Mouse (Mus musculus): ENCODE measurements around the gene Usp10. TPM values are rescaled to one million over a fixed set of nuclear protein-coding genes. Genes with fewer than 3 reads are reported as not detected.
A peak's percentile ranks its signal among the peaks of the same experiment; 100 is the strongest.

Usp10 gene
- polyA plus RNA-seq, 1 experiment from 2014 or later = 127 TPM

- WGBS = 65% methylated on average over 7 of the region's 7 CpGs
- Histone ChIP-seq H3K27me3 (replicated peaks) (no peaks in the 10 kb centered on the region), H3K9me3 (no peaks in the 10 kb centered on the region), H3K36me3 (no peaks in the 10 kb centered on the region), H3K4me3 (replicated peaks) (no peak overlapping the region), H3K9ac (no peak overlapping the region), H3K27ac (peak overlapping the region; percentile 67), H3K4me1 (peaks cover 37% of the 10 kb centered on the region), H3K4me2 (no peak overlapping the region)
- no peak for ATAC-seq (ENCODE audit: insufficient read depth, low FRiP score, low read depth)
Measured at GRCm38 (mm10) chr8:120001712-120002111, 91.6 kb downstream of the Usp10 start.

GRCm38 (mm10) chr8:120002348-120002747 is 92.2 kb downstream of the Usp10 start:
- H3K9me3 ChIP-seq = no peaks in the 10 kb centered on the region
- ATAC-seq (ENCODE audit: insufficient read depth, low FRiP score, low read depth) = no peak
- H3K36me3 ChIP-seq = no peaks in the 10 kb centered on the region
- H3K4me2 ChIP-seq = no peak overlapping the region
- peak overlapping the region; percentile 48; the same call in 1 of the 2 replicates for H3K27ac ChIP-seq
- H3K4me3 ChIP-seq (replicated peaks) = no peak overlapping the region
- WGBS = 52% methylated on average over 9 of the region's 9 CpGs
- peaks cover 43% of the 10 kb centered on the region for H3K4me1 ChIP-seq
- H3K9ac ChIP-seq = no peak overlapping the region
- no peaks in the 10 kb centered on the region for H3K27me3 ChIP-seq (replicated peaks)

- Histone ChIP-seq H3K4me1 (peaks cover 44% of the 10 kb centered on the region), H3K4me2 (peak overlapping the region; percentile 24; the same call in 1 of the 2 replicates), H3K9me3 (no peaks in the 10 kb centered on the region), H3K27me3 (replicated peaks) (no peaks in the 10 kb centered on the region), H3K9ac (no peak overlapping the region), H3K27ac (peak overlapping the region; percentile 85), H3K4me3 (replicated peaks) (no peak overlapping the region), H3K36me3 (no peaks in the 10 kb centered on the region)
- whole genome bisulfite sequencing = 9% methylated on average over 14 of the region's 14 CpGs
- peak; percentile 70 for ATAC-seq (ENCODE audit: insufficient read depth, low FRiP score, low read depth)
Measured at GRCm38 (mm10) chr8:120004154-120004702, 94.1 kb downstream of the Usp10 start.

GRCm38 (mm10) chr8:120004705-120005381 is 94.7 kb downstream of the Usp10 start:
- H3K4me2 ChIP-seq = peak overlapping the region; percentile 24; the same call in 1 of the 2 replicates
- WGBS = 15% methylated on average over 2 of the region's 2 CpGs
- peak overlapping the region; percentile 85 for H3K27ac ChIP-seq
- no peaks in the 10 kb centered on the region for H3K9me3 ChIP-seq
- no peaks in the 10 kb centered on the region for H3K27me3 ChIP-seq (replicated peaks)
- H3K4me3 ChIP-seq (replicated peaks) = no peak overlapping the region
- peaks cover 44% of the 10 kb centered on the region for H3K4me1 ChIP-seq
- no peaks in the 10 kb centered on the region for H3K36me3 ChIP-seq
- H3K9ac ChIP-seq = no peak overlapping the region
- no peak for ATAC-seq (ENCODE audit: insufficient read depth, low FRiP score, low read depth)

- WGBS = 23% methylated on average over 9 of the region's 9 CpGs
- Histone ChIP-seq H3K9me3 (no peaks in the 10 kb centered on the region), H3K4me1 (peaks cover 32% of the 10 kb centered on the region), H3K27me3 (replicated peaks) (no peaks in the 10 kb centered on the region), H3K36me3 (no peaks in the 10 kb centered on the region), H3K27ac (no peak overlapping the region), H3K4me3 (replicated peaks) (no peak overlapping the region), H3K9ac (no peak overlapping the region), H3K4me2 (no peak overlapping the region)
- ATAC-seq (ENCODE audit: insufficient read depth, low FRiP score, low read depth) = no peak
Measured at GRCm38 (mm10) chr8:120006645-120007160, 96.5 kb downstream of the Usp10 start.

Other genes with a start within 250 kb of the Usp10 start
- 18.5 and 21.8 TPM in 2 replicates for gene Wfdc1, start 244.0 kb upstream of the Usp10 start, polyA plus RNA-seq (2015; fragmentation: Nextera tagmentation; extraction: Ambion mirVana)
- gene Atp2c2, start 210.4 kb upstream of the Usp10 start, polyA plus RNA-seq (2015; fragmentation: Nextera tagmentation; extraction: Ambion mirVana) = 5.3 TPM in 2 replicates
- gene Tldc1, start 131.9 kb upstream of the Usp10 start, polyA plus RNA-seq (2015; fragmentation: Nextera tagmentation; extraction: Ambion mirVana) = 12.9 and 13.8 TPM in 2 replicates
- gene Cotl1, start 69.8 kb upstream of the Usp10 start, polyA plus RNA-seq (2015; fragmentation: Nextera tagmentation; extraction: Ambion mirVana) = 119 and 135 TPM in 2 replicates
- gene Klhl36, start 48.1 kb upstream of the Usp10 start, polyA plus RNA-seq (2015; fragmentation: Nextera tagmentation; extraction: Ambion mirVana) = 12.3 and 12.8 TPM in 2 replicates
- not detected in 2 replicates for gene Gm20388, start 481 bp downstream of the Usp10 start, polyA plus RNA-seq (2015; fragmentation: Nextera tagmentation; extraction: Ambion mirVana)
- gene Crispld2, start 82.1 kb downstream of the Usp10 start, polyA plus RNA-seq (2015; fragmentation: Nextera tagmentation; extraction: Ambion mirVana) = 33.5 and 34.5 TPM in 2 replicates
- gene Zdhhc7, start 191.1 kb downstream of the Usp10 start, polyA plus RNA-seq (2015; fragmentation: Nextera tagmentation; extraction: Ambion mirVana) = 32.1 and 35.3 TPM in 2 replicates
- 6.5 and 6.7 TPM in 2 replicates for gene 6430548M08Rik, start 203.8 kb downstream of the Usp10 start, polyA plus RNA-seq (2015; fragmentation: Nextera tagmentation; extraction: Ambion mirVana)